Mouse (Mus musculus) urinary bladder, postnatal 4 days (tissue): Measurements from ENCODE around the gene Bod1l.

Source experiments
- DNase-seq, 2 experiments: peaks; one replicate each; pipeline ENCODE4 v3.0.0; 2021 to 2022; ENCODE audit warnings: low spot score in 2 of 2

Gene Bod1l

GRCm38 (mm10) chr5:41844147-41844529, at the start of gene Bod1l:
Gene Bod1l (minus strand): TSS chr5:41844315.
- DNase-seq: peak; percentile 95 to 96

GRCm38 (mm10) chr5:41893351-41893750, 49.2 kb upstream of the Bod1l start:
- DNase-seq: no peak

- DNase-seq: no peak
Observed at GRCm38 (mm10) chr5:41890871-41891270, 46.8 kb upstream of the Bod1l start.

GRCm38 (mm10) chr5:41889245-41889849, 45.2 kb upstream of the Bod1l start:
- no peak for DNase-seq

GRCm38 (mm10) chr5:41888834-41889233, 44.7 kb upstream of the Bod1l start:
- no peak for DNase-seq

- DNase-seq: peak; percentile 46 to 68
Observed at GRCm38 (mm10) chr5:41887738-41888137, 43.6 kb upstream of the Bod1l start.

GRCm38 (mm10) chr5:41884563-41884962, 40.4 kb upstream of the Bod1l start:
- DNase-seq: peak; percentile 34 to 65

- no peak for DNase-seq
Observed at GRCm38 (mm10) chr5:41871164-41871563, 27.0 kb upstream of the Bod1l start.

- DNase-seq: no peak
Observed at GRCm38 (mm10) chr5:41855781-41856180, 11.7 kb upstream of the Bod1l start.

- DNase-seq: no peak
Observed at GRCm38 (mm10) chr5:41845558-41845937, 1.4 kb upstream of the Bod1l start.

GRCm38 (mm10) chr5:41844820-41845557, 874 bp upstream of the Bod1l start:
- DNase-seq: no peak

GRCm38 (mm10) chr5:41843419-41844146, 532 bp downstream of the Bod1l start:
- no peak for DNase-seq

- no peak for DNase-seq
Observed at GRCm38 (mm10) chr5:41842681-41843080, 1.4 kb downstream of the Bod1l start.

- no peak for DNase-seq
Observed at GRCm38 (mm10) chr5:41841735-41842134, 2.4 kb downstream of the Bod1l start.

GRCm38 (mm10) chr5:41830100-41830499, 14.0 kb downstream of the Bod1l start:
- DNase-seq: no peak

- no peak for DNase-seq
Observed at GRCm38 (mm10) chr5:41821158-41821557, 23.0 kb downstream of the Bod1l start.

GRCm38 (mm10) chr5:41820530-41820929, 23.6 kb downstream of the Bod1l start:
- DNase-seq: no peak

GRCm38 (mm10) chr5:41812516-41812915, 31.6 kb downstream of the Bod1l start:
- DNase-seq: no peak

- DNase-seq: no peak
Observed at GRCm38 (mm10) chr5:41811279-41811678, 32.8 kb downstream of the Bod1l start.

- DNase-seq: no peak
Observed at GRCm38 (mm10) chr5:41807383-41807782, 36.7 kb downstream of the Bod1l start.

- no peak for DNase-seq
Observed at GRCm38 (mm10) chr5:41806176-41806575, 37.9 kb downstream of the Bod1l start.

GRCm38 (mm10) chr5:41805085-41805484, 39.0 kb downstream of the Bod1l start:
- no peak for DNase-seq

GRCm38 (mm10) chr5:41804643-41805042, 39.5 kb downstream of the Bod1l start:
- DNase-seq: peak in 1 of 2 experiments; percentile 20
